Mouse (Mus musculus): ENCODE results near the gene Pxt1.

Pxt1 gene

DNA sequence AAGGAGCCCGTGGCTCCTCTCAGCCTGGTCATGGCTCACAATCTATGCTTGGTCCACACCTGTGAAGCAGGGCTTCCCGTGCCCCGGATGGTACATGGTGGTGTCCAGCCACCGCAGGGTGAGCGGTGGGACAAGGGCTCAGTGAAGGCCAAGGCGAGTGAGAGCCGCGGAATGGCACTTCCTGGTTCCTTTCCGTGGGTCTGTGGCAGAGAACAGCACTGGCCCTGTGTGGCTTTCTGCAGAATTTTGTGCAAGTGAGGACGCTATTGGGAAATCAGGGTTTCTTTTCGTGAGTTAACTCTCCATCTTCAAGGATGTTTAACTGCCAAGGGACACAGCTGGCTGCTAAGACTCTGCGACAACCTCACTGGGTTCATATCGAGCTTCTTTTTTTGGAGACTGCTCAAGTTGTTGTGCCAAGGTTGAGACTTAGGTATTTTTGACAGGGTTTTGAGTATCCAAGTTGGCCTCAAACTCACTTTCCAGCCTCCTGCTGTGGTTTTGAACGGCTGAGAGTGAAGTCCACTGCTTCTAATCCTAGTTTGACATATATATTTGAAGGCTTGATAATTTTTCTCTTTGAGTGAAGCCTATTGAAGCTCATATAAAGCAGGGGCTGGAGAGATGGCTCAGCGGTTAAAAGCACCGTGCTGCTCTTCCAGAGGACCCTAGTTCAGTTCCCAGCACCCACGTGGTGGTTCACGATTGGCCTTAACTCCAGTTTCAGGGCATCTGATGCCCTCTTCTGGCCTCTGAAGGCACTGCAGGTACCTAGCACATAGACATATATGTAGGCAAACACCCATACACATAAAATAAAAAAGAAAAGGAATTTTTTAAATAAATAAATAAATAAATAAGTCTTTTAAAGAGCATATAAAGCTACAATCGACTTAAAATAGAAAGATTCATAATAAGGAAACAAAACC, 3.6 kb upstream of the Pxt1 start:
- no peak for DNase-seq (ENCODE audit: low spot score in 2 of 2)

DNA sequence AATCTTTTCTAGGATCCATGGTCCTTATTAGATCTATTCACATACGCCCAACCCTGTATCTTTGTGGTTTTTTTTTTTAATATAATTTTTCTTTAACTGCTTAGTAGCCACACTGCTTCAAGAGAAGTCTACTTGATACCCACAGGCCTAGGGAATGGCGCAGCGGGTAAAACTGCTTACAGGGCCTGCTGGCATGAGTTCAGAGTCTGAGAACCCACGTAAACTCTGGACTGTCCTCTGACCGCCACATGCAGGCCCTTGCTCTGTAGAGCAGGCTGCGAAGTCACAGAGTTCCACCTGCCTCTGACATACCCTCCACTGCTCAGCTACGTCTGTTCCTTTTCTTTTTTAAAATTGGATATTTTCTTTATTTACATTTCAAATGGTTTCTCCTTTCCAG, 841 bp upstream of the Pxt1 start:
- DNase-seq (ENCODE audit: low spot score in 2 of 2): no peak

DNA sequence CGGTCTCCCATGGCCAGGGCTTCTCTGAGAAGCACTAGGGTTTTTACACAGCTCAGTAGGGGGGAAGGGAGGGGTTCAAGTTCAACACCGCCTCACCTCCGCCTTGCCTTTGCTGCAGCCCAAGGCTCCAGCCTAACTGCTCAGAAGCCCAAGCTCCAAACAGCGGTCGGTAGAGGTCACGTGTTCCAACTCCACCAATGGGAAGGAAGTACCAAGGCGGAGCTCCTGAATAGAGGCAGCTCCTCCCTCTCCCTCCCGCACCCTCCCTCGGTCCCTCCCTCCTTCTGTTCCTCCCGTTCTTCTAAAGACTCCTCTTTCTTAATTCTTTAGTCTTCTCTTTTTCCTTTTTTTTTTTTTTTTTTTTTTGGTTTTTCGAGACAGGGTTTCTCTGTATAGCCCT, 1.5 kb downstream of the Pxt1 start:
- no peak for DNase-seq (ENCODE audit: low spot score in 2 of 2)

DNA sequence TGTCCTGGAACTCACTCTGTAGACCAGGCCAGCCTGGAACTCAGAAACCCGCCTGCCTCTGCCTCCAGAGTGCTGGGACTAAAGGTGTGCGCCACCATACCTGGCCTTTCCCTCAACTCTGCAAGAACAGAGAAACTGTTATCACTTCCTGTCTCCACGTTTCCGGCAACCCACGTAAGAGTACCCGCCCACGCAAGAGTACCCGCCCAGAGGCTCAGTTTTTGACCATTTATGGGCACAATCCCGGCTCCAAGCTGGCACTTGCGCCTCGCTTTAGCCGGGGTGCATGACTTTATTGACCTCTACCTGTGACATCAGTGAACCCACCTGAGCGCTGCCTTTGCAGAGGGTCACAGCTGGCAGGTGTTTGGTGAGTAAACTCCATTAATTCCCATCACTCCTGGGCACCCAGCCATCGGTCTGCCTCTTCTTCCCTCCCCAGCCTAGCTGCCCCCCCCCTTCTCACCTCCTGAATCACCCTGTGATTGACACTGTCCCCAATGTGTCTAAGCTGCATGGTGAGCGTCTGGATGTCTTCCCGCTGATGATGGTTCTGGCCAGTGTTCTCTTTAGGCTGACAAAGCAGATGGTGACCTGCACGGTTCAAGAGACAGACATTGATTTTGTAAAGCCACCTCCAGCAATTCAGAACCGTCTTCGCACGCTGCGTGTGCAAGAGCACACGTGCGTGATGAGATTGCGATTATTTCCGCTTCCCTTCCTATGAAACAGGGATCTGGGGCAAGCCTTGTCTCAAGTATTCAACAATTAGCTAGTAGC, 2.7 kb downstream of the Pxt1 start:
- no peak for DNase-seq (ENCODE audit: low spot score in 2 of 2)

DNA sequence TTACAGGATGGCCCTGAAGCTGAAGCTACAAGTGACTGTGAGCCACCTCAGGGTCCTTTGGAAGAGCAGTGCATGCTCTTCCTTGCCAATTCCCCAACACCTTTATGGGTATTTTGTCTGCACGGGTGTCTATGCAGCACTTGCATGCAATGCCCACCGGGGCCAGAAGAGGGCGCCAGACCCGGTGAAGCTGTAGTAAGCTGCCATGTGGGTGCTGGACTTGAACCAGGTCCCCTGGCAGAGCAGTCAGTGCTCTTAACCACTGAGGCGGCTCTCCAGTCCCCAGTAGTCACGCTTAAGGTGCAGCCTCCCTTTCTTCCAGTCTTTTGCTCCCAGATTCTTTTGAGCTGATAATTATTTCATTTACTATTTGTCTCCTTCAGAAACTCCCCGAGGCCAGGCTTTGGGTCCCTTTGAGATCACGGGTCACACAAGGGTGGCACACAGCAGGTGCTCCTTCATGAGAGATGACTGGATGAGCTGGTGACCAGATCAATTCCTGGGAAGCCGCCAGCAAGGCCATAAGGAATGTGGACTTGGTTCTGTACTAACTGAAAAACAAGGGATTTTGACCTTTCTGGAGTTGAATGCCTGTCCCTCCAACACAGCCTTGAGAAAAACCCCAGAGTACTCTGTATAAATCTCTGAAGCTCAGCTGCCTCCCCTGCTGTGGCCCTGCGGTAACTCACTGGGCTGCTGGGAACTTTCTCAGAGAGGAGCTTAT, 6.9 kb downstream of the Pxt1 start:
- no peak for DNase-seq (ENCODE audit: low spot score in 2 of 2)

DNA sequence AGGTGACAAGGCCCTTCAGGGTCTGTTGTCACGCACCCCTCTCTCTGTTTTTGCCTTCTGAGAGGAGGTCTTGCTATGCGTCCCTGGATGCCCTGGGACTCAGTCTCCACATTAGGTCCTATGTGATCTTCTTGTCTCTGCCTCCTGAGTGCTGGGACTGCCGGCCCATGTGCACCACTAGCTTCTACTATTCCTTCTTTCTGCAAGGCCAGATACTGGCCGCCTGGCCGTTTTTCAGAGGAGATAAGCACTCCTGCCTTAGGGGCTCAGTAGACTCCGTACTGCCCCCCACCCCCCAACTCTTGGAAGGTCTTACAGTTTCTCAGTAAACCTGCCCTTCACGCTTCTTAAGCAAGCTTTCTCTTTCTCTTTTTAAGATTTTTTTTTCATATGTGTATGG, 7.5 kb downstream of the Pxt1 start:
- no peak for DNase-seq (ENCODE audit: low spot score in 2 of 2)

DNA sequence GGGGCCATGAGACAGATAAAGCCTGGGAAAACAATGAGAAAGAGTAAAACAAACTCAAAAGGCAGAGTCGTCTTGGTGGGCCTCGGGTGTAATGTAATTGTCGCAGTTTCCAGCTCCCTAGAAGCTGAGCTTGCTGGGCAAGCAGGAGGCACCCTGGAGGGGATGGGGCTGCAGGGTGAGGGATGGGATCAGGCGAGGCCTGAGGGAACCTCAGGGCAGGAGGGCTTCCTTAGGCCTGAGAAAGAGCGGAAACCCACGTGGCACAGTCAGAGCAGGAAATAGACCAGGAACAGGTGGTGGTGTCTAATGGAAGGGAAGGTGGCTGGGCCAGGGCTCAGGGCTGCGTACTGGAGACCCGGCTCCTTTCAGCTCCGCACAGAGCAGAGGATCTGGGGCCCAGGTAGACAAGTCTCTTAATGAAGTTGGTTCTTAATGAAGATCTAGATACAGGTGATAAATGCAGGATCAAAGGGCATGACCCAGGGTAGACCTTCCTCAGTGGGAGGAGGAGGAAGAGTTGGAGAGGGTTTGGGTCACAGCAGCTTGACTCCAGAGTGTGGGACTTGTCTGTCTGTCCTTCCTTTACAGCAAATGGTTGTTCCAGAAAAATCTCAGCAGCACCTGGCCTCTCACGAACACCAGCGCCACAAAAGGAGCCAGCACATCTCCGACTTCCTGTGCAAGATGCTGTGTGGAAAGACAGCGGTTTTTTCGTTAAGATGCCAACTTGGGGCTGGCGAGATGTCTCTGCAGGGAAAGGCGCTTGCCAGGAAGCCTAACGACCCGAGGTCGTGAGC, 9.3 kb downstream of the Pxt1 start:
- no peak for DNase-seq (ENCODE audit: low spot score in 2 of 2)

DNA sequence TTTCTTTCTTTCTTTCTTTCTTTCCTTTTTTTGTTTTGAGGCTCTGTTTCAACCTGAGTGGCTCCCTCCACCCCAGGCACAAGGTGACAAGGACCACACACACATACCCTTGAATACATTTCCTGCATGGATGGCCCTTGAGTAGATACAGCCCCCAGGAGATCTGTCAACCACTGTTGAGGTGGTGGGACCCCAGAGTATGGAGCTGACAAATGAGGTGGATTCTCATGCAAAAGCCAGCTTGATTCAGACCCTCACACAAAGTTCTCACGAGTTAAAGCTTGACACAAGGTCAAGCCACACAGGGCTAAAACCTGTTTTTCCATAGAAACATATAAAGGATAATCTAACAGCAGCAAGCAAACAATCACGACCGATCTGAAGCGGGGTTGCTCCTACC, 11.4 kb downstream of the Pxt1 start:
- no peak for DNase-seq (ENCODE audit: low spot score in 2 of 2)

DNA sequence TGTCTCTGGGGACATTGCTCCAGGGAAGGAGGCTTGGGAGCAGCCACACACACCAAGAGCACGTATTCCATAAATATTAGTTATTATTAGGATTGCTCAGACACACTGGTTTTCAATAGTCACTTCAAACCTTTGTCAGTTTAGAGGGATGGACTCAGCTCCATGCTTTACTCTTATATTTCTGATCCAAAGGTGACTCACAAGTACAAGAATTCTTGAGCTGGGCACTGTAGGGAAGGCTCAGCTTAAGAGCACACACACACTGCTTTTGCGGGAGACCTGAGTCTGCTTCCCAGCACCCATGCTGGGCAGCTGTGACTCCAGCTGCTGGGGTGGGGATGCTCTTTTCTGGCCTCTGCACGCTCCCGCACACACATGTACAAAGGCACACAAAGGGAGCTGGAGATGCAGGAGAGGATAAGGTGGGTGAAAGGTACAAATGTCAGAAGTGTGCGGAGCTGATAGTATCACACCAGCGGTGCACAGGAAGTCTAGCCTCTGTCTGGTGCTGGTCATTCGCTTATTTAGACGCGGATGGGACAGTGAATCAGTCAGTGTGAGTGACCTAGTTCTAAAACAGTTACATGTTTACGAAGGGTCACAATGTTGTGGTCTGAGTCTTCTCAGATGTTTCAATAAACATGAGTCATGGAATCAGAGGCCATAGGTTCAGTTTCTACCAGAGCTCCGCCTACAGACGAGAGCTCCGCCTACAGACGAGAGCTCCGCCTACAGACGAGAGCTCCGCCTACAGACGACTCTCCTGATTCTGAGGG, 12.0 kb downstream of the Pxt1 start:
- no peak for DNase-seq (ENCODE audit: low spot score in 2 of 2)

DNA sequence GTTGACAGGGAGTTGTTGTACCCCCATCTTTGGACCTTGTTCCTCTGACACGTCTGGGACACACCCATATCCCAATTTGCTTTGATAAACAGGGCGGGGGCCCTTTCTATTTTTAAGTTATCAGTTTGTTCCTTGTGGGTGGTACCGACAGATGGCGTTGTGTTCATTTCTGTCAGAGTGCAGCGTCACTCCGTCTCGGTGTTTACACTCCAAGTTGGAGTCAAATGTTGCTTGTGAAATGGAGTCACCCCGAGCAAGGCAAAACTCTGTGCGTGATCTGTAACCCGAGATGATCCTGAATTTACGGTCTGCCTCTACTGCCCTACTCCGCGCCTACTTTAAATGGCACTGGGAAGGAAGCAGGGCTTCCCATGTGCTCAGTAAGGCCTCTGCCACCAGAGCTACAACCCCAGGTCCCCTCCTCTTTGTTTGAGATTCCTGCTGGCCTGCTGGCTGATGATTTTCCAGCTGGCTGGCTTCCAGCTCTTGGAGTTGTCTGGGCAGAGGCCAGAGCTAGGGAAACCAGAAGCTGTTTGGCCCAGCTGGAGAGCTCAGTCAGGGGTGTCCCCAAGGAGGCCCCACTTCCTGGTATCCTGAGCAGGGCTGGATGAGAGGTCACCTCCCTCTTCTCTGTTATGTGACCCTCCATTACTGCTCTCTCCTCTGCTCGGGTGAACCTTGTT, 13.1 kb downstream of the Pxt1 start:
- peak; percentile 87 to 93 for DNase-seq (ENCODE audit: low spot score in 2 of 2)

DNA sequence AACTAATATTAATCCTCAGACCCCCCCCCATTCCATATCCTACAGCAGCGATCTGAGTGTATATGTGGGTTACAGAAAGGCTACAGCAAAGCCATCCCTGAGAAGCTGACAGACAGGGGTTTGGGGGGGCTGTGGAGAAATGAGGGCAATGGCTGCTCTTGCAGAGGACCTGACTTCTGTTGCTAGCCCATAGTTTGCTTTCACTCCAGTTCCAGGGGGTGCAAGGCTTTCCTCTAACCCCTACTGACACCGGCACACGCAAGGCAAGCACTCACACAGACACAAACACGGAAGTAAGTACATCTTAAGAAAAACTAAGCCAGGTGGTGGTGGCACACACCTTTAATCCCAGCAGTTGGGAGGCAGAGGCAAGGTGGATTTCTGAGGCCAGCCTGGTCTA, 14.3 kb downstream of the Pxt1 start:
- no peak for DNase-seq (ENCODE audit: low spot score in 2 of 2)

DNA sequence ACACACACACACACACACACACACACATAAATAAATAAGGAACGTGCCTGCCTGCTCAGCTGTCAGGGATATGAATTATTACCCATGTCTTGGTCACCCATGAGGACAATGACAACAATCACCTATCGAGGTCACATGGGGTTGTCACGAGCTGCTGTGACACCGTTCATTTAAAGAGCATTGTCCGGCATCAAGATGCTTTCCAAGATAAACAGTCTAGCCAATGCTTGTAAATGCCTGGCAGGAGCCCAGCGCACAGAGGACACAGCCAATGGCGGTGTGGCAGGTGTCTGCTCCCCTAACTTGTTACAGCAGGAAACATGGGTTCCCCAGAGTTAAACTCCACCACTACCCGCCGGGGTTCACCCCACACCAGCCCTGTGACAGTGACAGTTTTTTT, 15.6 kb downstream of the Pxt1 start:
- DNase-seq (ENCODE audit: low spot score in 2 of 2): no peak

DNA sequence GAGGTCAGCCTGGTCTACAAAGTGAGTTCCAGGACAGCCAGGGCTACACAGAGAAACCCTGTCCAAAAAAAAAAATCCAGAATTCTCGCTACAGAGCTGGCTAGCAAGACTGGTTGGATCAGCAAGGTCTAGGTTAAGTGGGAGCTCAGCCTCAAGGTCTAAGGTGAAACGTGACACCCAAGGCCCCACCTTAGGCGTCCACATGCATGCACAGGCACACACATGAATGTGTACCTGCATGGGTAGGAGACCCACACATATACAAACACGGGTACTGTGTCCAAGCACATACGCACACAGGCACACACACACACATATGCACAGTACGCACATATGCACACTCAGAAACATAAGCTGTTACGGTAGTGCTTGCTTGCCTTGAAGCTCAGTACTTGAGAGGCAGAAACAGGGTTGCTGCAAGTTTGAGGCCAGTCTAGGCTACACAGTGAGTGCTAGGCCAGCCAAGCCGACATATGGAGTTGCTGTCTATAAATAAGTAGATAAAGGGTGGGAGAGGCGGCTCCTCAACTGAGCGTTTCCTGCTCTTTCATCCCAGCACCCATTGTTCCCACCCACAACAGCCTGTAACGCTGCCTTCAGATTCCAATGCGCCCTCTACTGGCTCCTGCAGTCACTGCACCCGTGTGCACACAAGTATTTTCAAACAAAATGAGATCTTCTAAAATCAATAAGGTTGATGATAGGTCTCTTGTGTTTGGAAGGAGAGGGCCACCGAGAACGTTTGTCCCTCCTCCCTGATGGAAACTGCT, 16.6 kb downstream of the Pxt1 start:
- DNase-seq (ENCODE audit: low spot score in 2 of 2): no peak

DNA sequence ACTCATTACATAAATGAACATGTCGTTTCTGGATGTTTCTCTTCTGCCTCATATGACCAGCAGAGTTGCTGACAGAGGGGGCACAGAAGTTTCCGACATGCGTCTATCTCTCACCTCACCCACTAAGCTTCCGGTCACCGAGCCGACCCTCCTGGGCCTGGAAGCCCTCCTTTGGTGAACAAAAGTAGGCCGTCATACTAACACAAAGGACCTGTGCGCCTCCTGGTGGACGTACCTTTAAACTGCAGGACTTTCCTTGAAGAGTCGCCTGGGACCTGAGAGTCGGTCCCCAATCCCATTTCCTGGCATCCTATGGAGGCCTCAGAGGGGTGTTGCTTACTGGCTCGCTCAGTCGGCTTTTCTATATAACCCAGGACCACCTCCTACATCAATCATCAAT, 17.3 kb downstream of the Pxt1 start:
- peak; percentile 51 to 81 for DNase-seq (ENCODE audit: low spot score in 2 of 2)

DNA sequence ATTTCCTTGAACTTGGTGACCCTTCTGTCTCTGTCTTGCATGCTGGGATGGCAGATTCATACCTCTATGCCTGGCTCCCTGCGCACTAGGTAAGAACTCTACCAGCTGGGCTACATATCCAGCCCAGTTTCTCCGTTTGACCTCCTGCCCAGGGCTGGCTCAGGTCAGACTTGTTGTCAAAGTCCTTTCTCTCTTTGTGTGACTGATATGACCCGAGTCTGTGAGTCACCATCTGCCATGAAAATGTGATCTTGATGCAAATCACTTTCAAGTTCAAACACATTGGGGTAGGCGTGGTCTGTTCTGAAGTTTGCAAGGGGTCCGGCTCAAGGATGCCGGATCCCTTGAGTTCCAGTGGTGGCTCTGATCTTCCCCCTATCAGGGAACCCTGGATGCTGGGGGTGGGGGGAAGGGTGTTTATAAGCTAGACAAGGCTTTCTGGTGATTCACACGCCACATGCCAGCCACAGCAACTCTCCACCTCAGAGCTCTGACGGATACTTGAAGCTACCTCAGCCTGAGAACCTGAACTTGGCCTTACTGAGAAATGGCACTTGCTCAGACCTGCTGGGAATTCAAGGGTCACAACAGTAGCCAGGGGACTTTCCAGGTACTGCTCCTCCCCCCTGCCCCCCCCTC, 18.6 kb downstream of the Pxt1 start:
- no peak for DNase-seq (ENCODE audit: low spot score in 2 of 2)

DNA sequence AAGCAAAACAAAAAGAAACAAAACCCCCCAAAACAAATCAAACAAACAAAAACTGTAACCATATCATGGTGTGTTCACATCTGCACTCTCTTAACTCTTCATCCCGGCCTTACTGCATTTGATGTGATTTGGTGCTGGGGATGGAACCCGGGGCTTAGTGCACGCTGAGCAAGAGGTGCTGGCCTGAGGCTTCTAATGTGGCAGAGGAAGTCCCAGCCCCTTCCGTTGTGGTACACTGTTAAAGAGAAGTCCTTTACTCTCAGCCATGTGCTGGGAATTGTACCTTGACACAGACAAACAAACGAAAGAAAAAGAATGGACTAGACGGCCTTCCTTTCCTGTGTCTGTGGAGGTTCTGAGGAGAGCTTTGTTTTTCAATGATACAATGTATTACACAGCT, 21.5 kb downstream of the Pxt1 start:
- DNase-seq (ENCODE audit: low spot score in 2 of 2): no peak

DNA sequence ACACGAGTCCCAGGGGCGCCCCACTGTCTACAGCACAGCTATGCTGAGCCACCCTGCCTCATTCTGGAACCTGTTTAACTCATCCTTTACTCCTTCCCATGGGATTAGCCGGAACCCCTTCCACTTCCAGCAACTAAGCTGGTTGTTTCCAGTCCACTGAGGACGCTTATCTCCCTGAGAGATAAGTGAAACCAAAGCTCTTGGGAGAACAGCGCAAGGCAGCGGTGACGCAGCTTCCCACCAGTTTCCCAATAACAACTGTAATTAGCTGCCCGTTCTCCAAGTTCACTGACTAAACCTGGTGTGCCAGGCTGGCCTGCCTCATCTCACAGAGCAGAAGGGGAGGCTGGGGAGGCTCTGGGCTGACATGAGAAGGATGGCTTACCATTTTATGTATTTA, 22.6 kb downstream of the Pxt1 start:
- no peak for DNase-seq (ENCODE audit: low spot score in 2 of 2)

DNA sequence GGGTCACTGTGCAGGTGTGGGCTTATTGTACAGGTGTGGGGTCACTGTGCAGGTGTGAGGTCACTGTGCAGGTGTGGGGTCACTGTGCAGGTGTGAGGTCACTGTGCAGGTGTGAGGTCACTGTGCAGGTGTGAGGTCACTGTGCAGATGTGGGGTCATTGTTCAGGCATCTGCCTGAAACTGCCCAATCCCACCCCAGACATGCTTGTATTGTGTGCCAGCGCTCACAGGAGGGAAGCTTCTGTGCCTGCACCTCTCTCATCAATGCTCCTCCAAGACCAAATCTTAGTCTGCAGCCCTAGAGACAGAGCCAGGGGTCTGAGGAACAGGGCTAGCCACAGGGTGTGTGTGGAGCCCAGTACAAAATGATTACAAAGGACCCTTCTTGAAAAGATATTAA, 27.1 kb downstream of the Pxt1 start:
- peak in 1 of 2 experiments; percentile 52 for DNase-seq (ENCODE audit: low spot score in 2 of 2)

DNA sequence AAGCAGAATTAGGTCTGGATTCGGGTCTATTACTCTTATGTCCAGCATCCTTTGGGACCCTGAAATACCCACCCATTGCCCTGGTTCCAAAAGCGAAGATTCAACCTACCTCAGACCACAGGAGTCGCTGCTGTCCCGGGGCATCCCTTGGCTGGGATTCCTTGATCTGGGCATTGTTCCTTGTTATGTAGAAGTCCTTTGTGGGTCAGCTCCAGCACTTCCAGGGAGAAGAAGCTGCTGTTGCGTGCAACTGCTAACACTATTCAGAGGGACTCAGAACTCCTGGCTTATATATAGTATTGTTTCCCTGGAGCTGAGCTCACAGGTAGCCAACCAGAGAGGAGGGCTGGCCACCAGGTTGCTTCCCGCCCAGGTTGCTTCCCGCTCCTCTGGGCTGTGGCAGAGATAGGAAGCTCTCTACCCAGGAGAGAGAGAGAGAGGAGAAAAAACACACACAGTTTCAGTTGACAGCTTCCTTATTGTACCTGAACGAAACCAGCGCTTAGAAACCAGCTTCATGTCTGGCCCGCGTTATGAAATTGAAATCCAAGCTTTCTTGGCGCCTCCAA, 28.5 kb downstream of the Pxt1 start, which contains the start of gene 4930539E08Rik:
Gene 4930539E08Rik, minus strand, starts transcription at position 265 of the 569 bp plus-strand sequence.
- peak in 1 of 2 experiments; percentile 57 for DNase-seq (ENCODE audit: low spot score in 2 of 2)

All from urinary bladder, postnatal 4 days (tissue).